Mouse (Mus musculus): ENCODE measurements around the gene Gapt. TPM values are rescaled to one million over a fixed set of nuclear protein-coding genes. Genes with fewer than 3 reads are reported as not detected.
A peak's percentile ranks its signal among the peaks of the same experiment; 100 is the strongest.

Gapt gene
- total and polyA plus RNA-seq, 3 experiments, result 0.18 to 0.39 TPM; not detected in 1

- H3K4me1 ChIP-seq (ENCODE audit: control insufficient read depth, insufficient read depth, low read length), result no peaks in the 10 kb centered on the region
- H3K4me3 ChIP-seq, result no peak overlapping the region
- intact Hi-C loops (cut with DNase I), result no loop called here
- 90% methylated on average over 14 of the region's 14 CpGs for whole genome bisulfite sequencing
- H3K27me3 ChIP-seq (ENCODE audit: control insufficient read depth, insufficient read depth, low read length), result no peaks in the 10 kb centered on the region
- no peak overlapping the region for H3K27ac ChIP-seq
- H3K79me2 ChIP-seq (replicated peaks; ENCODE audit: control insufficient read depth, insufficient read depth, low read length), result no peaks in the 10 kb centered on the region
- H3K36me3 ChIP-seq (ENCODE audit: control insufficient read depth, insufficient read depth, low read length), result no peaks in the 10 kb centered on the region
- DNase-seq, result no peak
- TF ChIP-seq POLR2A (IDR thresholded peaks at IDR 0.05; ENCODE audit: insufficient read depth, low read depth, low read length), result no peak
- H3K9ac ChIP-seq (ENCODE audit: low read depth, low read length), result no peak overlapping the region
Observed at GRCm38 (mm10) chr13:110332958-110333597, 23.9 kb downstream of the Gapt start.

GRCm38 (mm10) chr13:110318746-110319145 lies 38.3 kb downstream of the Gapt start:
- Histone ChIP-seq H3K36me3 (ENCODE audit: control insufficient read depth, insufficient read depth, low read length) (no peaks in the 10 kb centered on the region), H3K27ac (no peak overlapping the region), H3K79me2 (replicated peaks; ENCODE audit: control insufficient read depth, insufficient read depth, low read length) (no peaks in the 10 kb centered on the region), H3K9ac (ENCODE audit: low read depth, low read length) (no peak overlapping the region), H3K4me1 (ENCODE audit: control insufficient read depth, insufficient read depth, low read length) (no peaks in the 10 kb centered on the region), H3K27me3 (ENCODE audit: control insufficient read depth, insufficient read depth, low read length) (no peaks in the 10 kb centered on the region), H3K4me3 (no peak overlapping the region)
- TF ChIP-seq CTCF (IDR thresholded peaks at IDR 0.05) (peak; percentile 45), POLR2A (IDR thresholded peaks at IDR 0.05; ENCODE audit: insufficient read depth, low read depth, low read length) (no peak)
- intact Hi-C loops (cut with DNase I), result loop anchor here (1.0 kb wide), 1 partner anchor 256 kb away; no protein-coding TSS in a partner anchor
- peak in 1 of 2 experiments; percentile 4 for DNase-seq
- WGBS, result 23% methylated on average over 4 of the region's 4 CpGs

- no peaks in the 10 kb centered on the region for H3K36me3 ChIP-seq (ENCODE audit: control insufficient read depth, insufficient read depth, low read length)
- no peak overlapping the region for H3K4me3 ChIP-seq
- H3K27me3 ChIP-seq (ENCODE audit: control insufficient read depth, insufficient read depth, low read length), result no peaks in the 10 kb centered on the region
- H3K9ac ChIP-seq (ENCODE audit: low read depth, low read length), result no peak overlapping the region
- H3K27ac ChIP-seq, result no peak overlapping the region
- intact Hi-C loops (cut with DNase I), result no loop called here
- H3K4me1 ChIP-seq (ENCODE audit: control insufficient read depth, insufficient read depth, low read length), result no peaks in the 10 kb centered on the region
- TF ChIP-seq POLR2A (IDR thresholded peaks at IDR 0.05; ENCODE audit: insufficient read depth, low read depth, low read length), result no peak
- no peak for TF ChIP-seq CTCF (IDR thresholded peaks at IDR 0.05)
- TF ChIP-seq EP300 (IDR thresholded peaks at IDR 0.05; ENCODE audit: insufficient read depth, low read depth, low read length), result no peak
- WGBS, result 75% methylated on average over 5 of the region's 5 CpGs
- no peaks in the 10 kb centered on the region for H3K79me2 ChIP-seq (replicated peaks; ENCODE audit: control insufficient read depth, insufficient read depth, low read length)
- DNase-seq, result no peak
Observed at GRCm38 (mm10) chr13:110307188-110307587, 49.8 kb downstream of the Gapt start.

Other genes with a start within 250 kb of the Gapt start
- under 1 TPM in 1 of 2 experiments, not detected in 1; 0.20 TPM for gene Rab3c, start 76.2 kb downstream of the Gapt start, total RNA-seq (2021)
- gene Rab3c, start 76.2 kb downstream of the Gapt start, polyA plus RNA-seq (2012; rRNA removed), result 0.16 and 0.41 TPM in 2 replicates
- gene Plk2, start 37.8 kb upstream of the Gapt start, total RNA-seq (2021), result 10 to 100 TPM; 14.8 to 23.8 TPM
- gene Plk2, start 37.8 kb upstream of the Gapt start, polyA plus RNA-seq (2012; rRNA removed), result 11.0 and 17.3 TPM in 2 replicates